In genomic region chr12:99960675-99961074, GRCm38 (mm10) we compare ENCODE assay signal across 20 mouse cellular contexts. TPM values are rescaled to one million over a fixed set of nuclear protein-coding genes. Genes with fewer than 3 reads are reported as not detected.
"Had no signal": no experiment of that assay in that cellular context is flagged by ENCODE, and none has a peak within 500 bp of the region (broad histone marks: within the 10 kb centered on the region; RNA-seq: fewer than 3 reads in every experiment).

No protein-coding gene starts in this region.

- H3K9me3 ChIP-seq: lung, embryonic 15.5 days; megakaryocyte, embryonic 14.5 days had no signal

- H3K4me2 ChIP-seq: lung, embryonic 15.5 days; midbrain, embryonic 11.5 days had no signal

- ATAC-seq: inflammation-experienced regulatory T-cells, adult 6 months; intestine, embryonic 16.5 days had no signal

- H3K27ac ChIP-seq: left cerebral cortex, adult 2 months; lung, embryonic 15.5 days; stomach, postnatal 0 days had no signal

- H3K4me3 ChIP-seq: left cerebral cortex, adult 2 months; lung, embryonic 15.5 days; megakaryocyte, embryonic 14.5 days had no signal

- DNase-seq: kidney, adult 18-20 months; kidney, adult 9 months; kidney, postnatal 4 days; layer of hippocampus, postnatal 36 days; lung, adult 18-20 months; lung, postnatal 10 days; lung, postnatal 36 days; midbrain, embryonic 14.5 days; right cerebral cortex, adult 18-20 months; right cerebral cortex, postnatal 14 days; right cerebral cortex, postnatal 4 days; thymus, adult 2 months; thymus, postnatal 14 days had no signal

- H3K36me3 ChIP-seq: lung, embryonic 15.5 days had no signal

- H3K9ac ChIP-seq: lung, embryonic 15.5 days had no signal

RNA-seq across cellular contexts. Expression of gene Kcnk13, which starts 3.6 kb away (rescaled TPM):
- polyA plus RNA-seq: inflammation-experienced regulatory T-cells, adult 6 months had no signal
